Mouse (Mus musculus): ENCODE measurements around the gene Stat5a.

DNA sequence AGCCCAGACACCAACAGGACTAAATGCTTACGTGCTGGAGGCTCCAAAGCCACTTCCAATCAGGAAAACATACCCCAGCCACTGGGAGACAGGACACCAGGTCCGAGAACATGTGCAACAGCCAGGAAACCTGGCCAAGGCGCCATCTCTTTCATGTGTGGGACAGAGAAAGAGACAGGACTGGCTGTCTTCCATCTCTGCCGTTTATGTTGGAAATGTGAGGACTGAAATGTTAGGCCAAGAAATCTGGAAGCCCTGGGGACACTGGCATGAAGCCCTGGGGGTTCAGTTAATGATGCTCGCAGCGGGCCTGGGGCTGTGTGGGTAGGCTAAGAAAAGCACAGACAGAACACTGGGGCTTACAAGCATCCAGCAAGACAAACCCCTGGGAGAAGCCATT, 31.3 kb downstream of the Stat5a start:
- TF ChIP-seq CTCF (IDR thresholded peaks at IDR 0.05; ENCODE audit: low read depth, low read length) (no peak), POLR2AphosphoS5 (IDR thresholded peaks at IDR 0.05; ENCODE audit: insufficient replicate concordance, low read depth, low read length) (no peak), GATA1 (IDR thresholded peaks at IDR 0.05; ENCODE audit: borderline replicate concordance, low read length) (no peak), GATA2 (IDR thresholded peaks at IDR 0.05; ENCODE audit: borderline replicate concordance, low read depth, low read length) (no peak), TAL1 (conservative IDR thresholded peaks at IDR 0.05; ENCODE audit: low read depth, low read length) (no peak)

All from G1E (cell line).